Mouse (Mus musculus) Patski (cell line): ENCODE results near the gene Akap6. TPM values are rescaled to one million over a fixed set of nuclear protein-coding genes. Genes with fewer than 3 reads are reported as not detected.

Experiments
- ATAC-seq: fragments of 100-300 bp; one replicate; pipeline ENCODE4 v1.8.0; 2021
- CTCF ChIA-PET: fragments of 350-600 bp; sonication (Branson Sonifier 250); formaldehyde crosslinking; loops from one replicate; lab custom pipeline; 2022; ENCODE audit warnings: inconsistent platforms; lab: Charles Lee
- POLR2A ChIA-PET: fragments of 350-600 bp; sonication (Branson Sonifier 250); formaldehyde crosslinking; loops from one replicate; lab custom pipeline; 2022; ENCODE audit warnings: antibody characterized with exemption, inconsistent platforms; lab: Charles Lee
- DNase-seq: peaks from one replicate; pipeline ENCODE4 v3.0.0-alpha.2; 2011; ENCODE audit warnings: low read depth, low spot score
- H3K27me3 ChIP-seq: fragments of 371-371 bp; one replicate; pipeline ENCODE4 v1.5.1; 2021
- CTCF ChIP-seq: fragments of 100-300 bp; IDR thresholded peaks from one replicate; pipeline ENCODE4 v1.5.1; 2021
- in situ Hi-C: fragments of 300-500 bp; cut with MboI; formaldehyde crosslinking; loops from 3 replicates; pipeline ENCODE4 v1.11.1; 2018; ENCODE audit warnings: low pct_unique_long_range_greater_than_20kb, mixed read lengths
- polyA plus RNA-seq: library from polyadenylated mRNA; unstranded; gene quantifications from one replicate; pipeline ENCODE4 v1.2.3, GENCODE M21; 2021

Akap6 gene
- polyA plus RNA-seq, 1 experiment from 2014 or later = 0.64 TPM

GRCm38 (mm10) chr12:53124131-53124530 lies 424.9 kb downstream of the Akap6 start:
- ChIA-PET CTCF (interaction anchor here (0.9 to 1.0 kb wide), 2 partner anchors 16 to 279 kb away, joined by 3 read pairs; no protein-coding TSS in a partner anchor), POLR2A (no interaction called here)
- no peak for TF ChIP-seq CTCF
- in situ Hi-C loops = no loop called here
- DNase-seq = no peak
- no peak for ATAC-seq
- peaks cover 11% of the 10 kb centered on the region for H3K27me3 ChIP-seq

GRCm38 (mm10) chr12:53124696-53125095 lies 425.5 kb downstream of the Akap6 start:
- DNase-seq = no peak
- ChIA-PET POLR2A (no interaction called here), CTCF (no interaction called here)
- ATAC-seq = no peak
- in situ Hi-C loops = no loop called here
- peaks cover 11% of the 10 kb centered on the region for H3K27me3 ChIP-seq
- TF ChIP-seq CTCF = no peak

GRCm38 (mm10) chr12:53125286-53125685 lies 426.1 kb downstream of the Akap6 start:
- H3K27me3 ChIP-seq = peaks cover 11% of the 10 kb centered on the region
- CTCF ChIA-PET = no interaction called here
- no peak for ATAC-seq
- in situ Hi-C loops = no loop called here
- DNase-seq = no peak
- no peak for TF ChIP-seq CTCF
- POLR2A ChIA-PET = no interaction called here

GRCm38 (mm10) chr12:53134196-53134595 lies 435.0 kb downstream of the Akap6 start:
- in situ Hi-C loops = no loop called here

GRCm38 (mm10) chr12:53137331-53137730 lies 438.1 kb downstream of the Akap6 start:
- ChIA-PET POLR2A (no interaction called here), CTCF (interaction anchor here (0.9 kb wide), 1 partner anchor 25 kb away, joined by 3 read pairs; no protein-coding TSS in a partner anchor)
- ATAC-seq (no peak), DNase-seq (no peak)
- in situ Hi-C loops = no loop called here
- no peak for TF ChIP-seq CTCF
- H3K27me3 ChIP-seq = no peaks in the 10 kb centered on the region

More at GRCm38 (mm10) chr12:53134196-53134595, 435.0 kb downstream of the Akap6 start:
- no peaks in the 10 kb centered on the region for H3K27me3 ChIP-seq
- DNase-seq (no peak), ATAC-seq (no peak)
- POLR2A ChIA-PET = interaction anchor here (0.7 kb wide), 1 partner anchor 488 kb away, joined by 4 read pairs; no protein-coding TSS in a partner anchor
- TF ChIP-seq CTCF = no peak
- CTCF ChIA-PET = interaction anchor here (1.5 kb wide), 1 partner anchor 104 kb away, joined by 3 read pairs; no protein-coding TSS in a partner anchor

- DNase-seq (no peak), ATAC-seq (no peak)
- H3K27me3 ChIP-seq = no peaks in the 10 kb centered on the region
- POLR2A ChIA-PET = no interaction called here
- in situ Hi-C loops = no loop called here
- no peak for TF ChIP-seq CTCF
- CTCF ChIA-PET = no interaction called here
Observed at GRCm38 (mm10) chr12:53144122-53144695, 445.0 kb downstream of the Akap6 start.

GRCm38 (mm10) chr12:53144760-53145159 lies 445.6 kb downstream of the Akap6 start:
- ATAC-seq (no peak), DNase-seq (no peak)
- ChIA-PET POLR2A (no interaction called here), CTCF (interaction anchor here (1.4 kb wide), 1 partner anchor 15 kb away, joined by 3 read pairs; no protein-coding TSS in a partner anchor)
- no peaks in the 10 kb centered on the region for H3K27me3 ChIP-seq
- no peak for TF ChIP-seq CTCF
- in situ Hi-C loops = no loop called here

- H3K27me3 ChIP-seq = no peaks in the 10 kb centered on the region
- ChIA-PET CTCF (interaction anchor here (1.4 kb wide), 1 partner anchor 15 kb away, joined by 3 read pairs; no protein-coding TSS in a partner anchor), POLR2A (no interaction called here)
- in situ Hi-C loops = no loop called here
- no peak for TF ChIP-seq CTCF
- ATAC-seq (no peak), DNase-seq (no peak)
Observed at GRCm38 (mm10) chr12:53145516-53145915, 446.3 kb downstream of the Akap6 start.

- no peak for TF ChIP-seq CTCF
- POLR2A ChIA-PET = no interaction called here
Observed at GRCm38 (mm10) chr12:53146460-53147050, 447.4 kb downstream of the Akap6 start.

GRCm38 (mm10) chr12:53147696-53148095 lies 448.5 kb downstream of the Akap6 start:
- no peaks in the 10 kb centered on the region for H3K27me3 ChIP-seq
- ChIA-PET CTCF (no interaction called here), POLR2A (no interaction called here)
- ATAC-seq (no peak), DNase-seq (no peak)
- in situ Hi-C loops = no loop called here
- no peak for TF ChIP-seq CTCF

More at GRCm38 (mm10) chr12:53146460-53147050, 447.4 kb downstream of the Akap6 start:
- DNase-seq = no peak
- CTCF ChIA-PET = interaction anchor here (1.4 kb wide), 1 partner anchor 13 kb away, joined by 3 read pairs; no protein-coding TSS in a partner anchor
- ATAC-seq = no peak
- in situ Hi-C loops = no loop called here
- no peaks in the 10 kb centered on the region for H3K27me3 ChIP-seq
